Mouse (Mus musculus) retina, adult 2 months (tissue): ENCODE measurements at regions not wholly inside any gene's neighbourhood (a gene's known extent, or its start where the extent isn't known, plus 50 kb on each side); places are given as distances from the start of the nearest gene placed in this dataset.

Experiments
- DNase-seq: peaks from one replicate; pipeline ENCODE4 v3.0.0-alpha.2; 2012; ENCODE audit warnings: low read depth, low spot score

DNA sequence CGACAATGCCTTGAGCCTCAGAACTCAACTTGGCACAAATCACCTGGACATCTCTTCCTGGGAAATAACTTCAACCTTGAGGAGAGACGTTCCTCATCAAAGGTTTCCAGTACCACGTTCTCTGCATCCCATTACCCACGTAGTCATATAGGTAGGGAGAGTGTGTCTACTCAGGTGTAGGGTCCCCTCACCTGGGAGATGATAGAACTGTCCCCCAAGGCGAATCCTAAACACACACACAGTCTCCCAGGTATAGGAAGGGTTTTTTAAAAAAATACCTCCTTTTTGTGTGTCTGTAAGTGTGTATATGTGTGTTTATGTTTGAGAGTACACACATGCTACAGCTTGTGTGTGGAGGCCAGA is 55.0 kb upstream of the Zfp703 start:
- no peak for DNase-seq

DNA sequence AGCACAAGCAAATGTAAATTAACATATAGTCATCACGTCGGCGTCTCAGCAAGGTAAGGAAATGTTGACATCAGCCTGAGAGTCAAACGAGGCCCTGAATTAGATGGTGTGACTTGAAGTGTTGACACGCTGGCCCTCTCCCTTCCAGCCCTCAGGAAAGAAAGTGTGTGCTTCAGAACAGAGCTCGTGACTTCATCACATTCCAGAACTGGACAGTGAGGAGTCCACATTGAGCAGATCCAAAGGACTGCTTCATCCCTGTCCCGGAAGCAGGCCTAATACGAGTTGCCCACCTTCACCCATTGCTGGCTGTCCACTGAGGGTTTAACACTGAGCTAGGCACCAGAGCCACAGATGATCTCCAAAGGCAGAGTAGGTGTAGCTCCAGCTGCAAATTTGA is 54.0 kb upstream of the Zfp703 start:
- DNase-seq, result no peak
